ENCODE assay signal across 23 mouse cellular contexts in the genomic region with DNA sequence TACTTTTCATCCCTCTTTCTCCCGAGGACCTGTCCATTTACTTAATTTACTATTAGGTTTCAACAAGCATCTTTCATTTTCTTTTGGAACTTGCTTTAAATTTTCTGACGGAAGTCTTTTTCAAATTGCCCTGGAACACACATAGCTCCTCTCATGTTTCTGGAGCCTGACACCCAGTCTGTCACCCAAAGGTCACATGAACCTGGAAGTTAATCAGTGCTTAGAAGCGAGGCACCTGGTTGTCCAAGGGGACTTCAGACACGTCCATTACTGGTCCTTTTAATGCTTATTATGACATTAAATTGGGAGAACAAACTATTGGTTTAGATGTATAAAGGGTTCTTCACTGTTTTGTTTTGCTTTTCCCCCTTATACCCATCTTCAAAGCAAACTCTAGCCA. TPM values are rescaled to one million over a fixed set of nuclear protein-coding genes. Genes with fewer than 3 reads are reported as not detected.
DNase-seq lines count a peak whose midpoint lies in the region; ATAC-seq and TF ChIP-seq lines count a peak whose summit lies in the region.
"Had no signal": no experiment of that assay in that cellular context is flagged by ENCODE, and none has a peak within 500 bp of the region (broad histone marks: within the 10 kb centered on the region; RNA-seq: fewer than 3 reads in every experiment).

No protein-coding gene starts in this region.

- H3K9ac ChIP-seq in intestine, embryonic 16.5 days (ENCODE audit: low read depth, low read length), result no peak overlapping the region
- H3K9ac ChIP-seq in liver, embryonic 13.5 days, result no peak overlapping the region
- H3K9ac ChIP-seq in forebrain, embryonic 14.5 days (ENCODE audit: low read length), result no peak overlapping the region
- H3K9ac ChIP-seq: embryonic facial prominence, embryonic 13.5 days; forebrain, embryonic 12.5 days had no signal

- TF ChIP-seq POLR2A in kidney, adult 2 months (IDR thresholded peaks at IDR 0.05; ENCODE audit: low read depth, low read length), result no peak
- TF ChIP-seq POLR2A in bone marrow macrophage, adult 2 months (IDR thresholded peaks at IDR 0.05; ENCODE audit: borderline replicate concordance, low read depth, low read length), result no peak

- H3K27ac ChIP-seq in kidney, adult 2 months (ENCODE audit: insufficient read depth, low read depth, low read length), result no peak overlapping the region
- no peak overlapping the region for H3K27ac ChIP-seq in bone marrow macrophage, adult 2 months (ENCODE audit: insufficient read depth, low read depth, low read length)
- no peak overlapping the region for H3K27ac ChIP-seq in intestine, embryonic 16.5 days (ENCODE audit: low read length)
- no peak overlapping the region for H3K27ac ChIP-seq in liver, embryonic 13.5 days
- no peak overlapping the region for H3K27ac ChIP-seq in forebrain, embryonic 14.5 days (ENCODE audit: low read depth, low read length)
- H3K27ac ChIP-seq: embryonic facial prominence, embryonic 13.5 days; forebrain, embryonic 12.5 days; heart, embryonic 10.5 days had no signal

- no peak for ATAC-seq in intestine, embryonic 16.5 days
- ATAC-seq in liver, embryonic 13.5 days (ENCODE audit: low read depth), result no peak
- ATAC-seq in forebrain, embryonic 14.5 days, result no peak
- ATAC-seq: midbrain, embryonic 16.5 days had no signal

- H3K36me3 ChIP-seq in kidney, adult 2 months (ENCODE audit: control insufficient read depth, insufficient read depth, low read length), result no peaks in the 10 kb centered on the region; the same call in 1 of the 2 replicates
- 0 out of 2 replicates have a peak, but pooled peaks cover 3% of the 10 kb centered on the region for H3K36me3 ChIP-seq in intestine, embryonic 16.5 days (ENCODE audit: control insufficient read depth, insufficient read depth, low read length)
- H3K36me3 ChIP-seq in liver, embryonic 13.5 days, result peaks cover 33% of the 10 kb centered on the region
- H3K36me3 ChIP-seq in forebrain, embryonic 14.5 days (ENCODE audit: control insufficient read depth, insufficient read depth, low read length), result no peaks in the 10 kb centered on the region
- H3K36me3 ChIP-seq: embryonic facial prominence, embryonic 13.5 days; forebrain, embryonic 12.5 days; heart, embryonic 10.5 days had no signal

- no peak for TF ChIP-seq CTCF in kidney, adult 2 months (conservative IDR thresholded peaks at IDR 0.05; ENCODE audit: insufficient read depth, insufficient read length, low read depth, low read length)
- no peak for TF ChIP-seq CTCF in bone marrow macrophage, adult 2 months (IDR thresholded peaks at IDR 0.05; ENCODE audit: low read depth, low read length)

- no peaks in the 10 kb centered on the region for H3K9me3 ChIP-seq in intestine, embryonic 16.5 days (ENCODE audit: control insufficient read depth, low read length)
- H3K9me3 ChIP-seq in liver, embryonic 13.5 days (replicated peaks), result no peaks in the 10 kb centered on the region
- H3K9me3 ChIP-seq in forebrain, embryonic 14.5 days (replicated peaks; ENCODE audit: control insufficient read depth, low read length), result no peaks in the 10 kb centered on the region
- H3K9me3 ChIP-seq: embryonic facial prominence, embryonic 13.5 days; forebrain, embryonic 12.5 days; G1E; heart, embryonic 10.5 days had no signal

- H3K4me2 ChIP-seq in intestine, embryonic 16.5 days (ENCODE audit: low read depth, low read length), result peak overlapping the region; percentile 96
- peak overlapping the region; percentile 75 for H3K4me2 ChIP-seq in liver, embryonic 13.5 days
- H3K4me2 ChIP-seq in forebrain, embryonic 14.5 days (ENCODE audit: low read length), result no peak overlapping the region
- H3K4me2 ChIP-seq: embryonic facial prominence, embryonic 13.5 days; forebrain, embryonic 12.5 days had no signal

- peak; percentile 79 for DNase-seq in kidney, adult 2 months
- no peak for DNase-seq in kidney, postnatal 10 days
- DNase-seq in liver, embryonic 13.5 days, result no peak
- DNase-seq in forebrain, embryonic 14.5 days (ENCODE audit: low spot score), result no peak
- no peak for DNase-seq in frontal cortex, postnatal 14 days (ENCODE audit: low spot score in 2 of 2)
- no peak for DNase-seq in adrenal gland, adult 8-10 months
- DNase-seq: adrenal gland, postnatal 14 days; cerebellum, adult 11 months; heart, postnatal 4 days; thymus, postnatal 25 days had no signal

- H3K27me3 ChIP-seq in kidney, adult 2 months (replicated peaks; ENCODE audit: control insufficient read depth, insufficient read depth, low read length), result no peaks in the 10 kb centered on the region
- no peaks in the 10 kb centered on the region for H3K27me3 ChIP-seq in intestine, embryonic 16.5 days (replicated peaks; ENCODE audit: control insufficient read depth, insufficient read depth, low read length)
- no peaks in the 10 kb centered on the region for H3K27me3 ChIP-seq in liver, embryonic 13.5 days
- H3K27me3 ChIP-seq in forebrain, embryonic 14.5 days (replicated peaks; ENCODE audit: control insufficient read depth, insufficient read depth, low read length), result peaks cover 6% of the 10 kb centered on the region; the same call in 1 of the 2 replicates

- no peaks in the 10 kb centered on the region; the same call in 1 of the 2 replicates for H3K4me1 ChIP-seq in kidney, adult 2 months (ENCODE audit: control insufficient read depth, insufficient read depth, low read length)
- H3K4me1 ChIP-seq in bone marrow macrophage, adult 2 months (ENCODE audit: control insufficient read depth, insufficient read depth, low read length), result peaks cover 13% of the 10 kb centered on the region
- peaks cover 13% of the 10 kb centered on the region for H3K4me1 ChIP-seq in intestine, embryonic 16.5 days (ENCODE audit: control insufficient read depth, insufficient read depth, low read length)
- peaks cover 42% of the 10 kb centered on the region for H3K4me1 ChIP-seq in liver, embryonic 13.5 days (replicated peaks)
- peaks cover 3% of the 10 kb centered on the region for H3K4me1 ChIP-seq in forebrain, embryonic 14.5 days (ENCODE audit: control insufficient read depth, insufficient read depth, low read length)

- H3K4me3 ChIP-seq in kidney, adult 2 months (ENCODE audit: insufficient read depth, low read depth, low read length), result peak overlapping the region; percentile 24; the same call in 1 of the 2 replicates
- peak overlapping the region; percentile 47 for H3K4me3 ChIP-seq in bone marrow macrophage, adult 2 months (ENCODE audit: insufficient read depth, low read length)
- peak overlapping the region; percentile 30 for H3K4me3 ChIP-seq in intestine, embryonic 16.5 days (ENCODE audit: low read length)
- 0 out of 2 replicates have a peak overlapping the region, but pooled peaks have one; percentile 86 for H3K4me3 ChIP-seq in liver, embryonic 13.5 days (replicated peaks)
- no peak overlapping the region for H3K4me3 ChIP-seq in forebrain, embryonic 14.5 days (ENCODE audit: low read depth, low read length)
- H3K4me3 ChIP-seq: embryonic facial prominence, embryonic 13.5 days; forebrain, embryonic 12.5 days; heart, embryonic 10.5 days had no signal

- WGBS in kidney, adult 2 months, result 31% methylated on average over 4 of the region's 4 CpGs
- WGBS in intestine, embryonic 16.5 days, result 53% methylated on average over 4 of the region's 4 CpGs
- WGBS in liver, embryonic 13.5 days (ENCODE audit: insufficient replicate concordance), result 58% methylated on average over 4 of the region's 4 CpGs
- 77% methylated on average over 4 of the region's 4 CpGs for WGBS in forebrain, embryonic 14.5 days

RNA-seq across cellular contexts. Expression of a gene that starts 3.0 kb away (rescaled TPM):
- polyA plus RNA-seq in kidney, adult 2 months (2012; rRNA removed), result 26.9 and 34.2 TPM in 2 replicates
- 35.5 and 36.3 TPM in 2 replicates for polyA plus RNA-seq in bone marrow macrophage, adult 2 months (2012; ENCODE audit: insufficient read depth, insufficient read length, missing spikeins)
- polyA plus RNA-seq in intestine, embryonic 16.5 days (2015; fragmentation: Nextera tagmentation; extraction: Ambion mirVana), result 205 and 228 TPM in 2 replicates
- polyA plus RNA-seq in liver, embryonic 13.5 days (2015; fragmentation: Nextera tagmentation; extraction: Ambion mirVana), result 90.9 and 111 TPM in 2 replicates
- 29.6 and 40.1 TPM in 2 replicates for polyA plus RNA-seq in forebrain, embryonic 14.5 days (2014; fragmentation: Nextera tagmentation; extraction: Ambion mirVana)
- 10 to 100 TPM; 11.2 to 26.8 (median 16.0) TPM for total RNA-seq in adrenal gland, adult 8-10 months (2022)

RNA-seq across cellular contexts. Expression of a gene that starts 33.2 kb away (rescaled TPM):
- polyA plus RNA-seq in kidney, adult 2 months (2012; rRNA removed), result not detected in 2 replicates
- polyA plus RNA-seq in bone marrow macrophage, adult 2 months (2012; ENCODE audit: insufficient read depth, insufficient read length, missing spikeins), result not detected in 2 replicates
- polyA plus RNA-seq in intestine, embryonic 16.5 days (2015; fragmentation: Nextera tagmentation; extraction: Ambion mirVana), result not detected in 2 replicates
- not detected in 2 replicates for polyA plus RNA-seq in liver, embryonic 13.5 days (2015; fragmentation: Nextera tagmentation; extraction: Ambion mirVana)
- polyA plus RNA-seq in forebrain, embryonic 14.5 days (2014; fragmentation: Nextera tagmentation; extraction: Ambion mirVana), result not detected in 2 replicates
- total RNA-seq in adrenal gland, adult 8-10 months (2022), result not detected
- total RNA-seq: adrenal gland, postnatal 14 days; common myeloid progenitor, adult 5-6 weeks; G1E; gastrocnemius, adult 8-10 months; heart, postnatal 4 days; megakaryocyte progenitor cell, adult 5-6 weeks had no signal
- polyA plus RNA-seq: embryonic facial prominence, embryonic 13.5 days; forebrain, embryonic 12.5 days; G1E; heart, embryonic 10.5 days; large intestine, adult 2 months; limb, embryonic 14.5 days; midbrain, embryonic 16.5 days; neural tube, embryonic 14.5 days had no signal
